Mouse (Mus musculus): ENCODE measurements around the gene Nrk.

Nrk gene

GRCm38 (mm10) chrX:138914041-138914776 lies at the start of gene Nrk:
Gene Nrk (plus strand): TSS chrX:138914430.
- DNase-seq (ENCODE audit: low spot score), result peak; percentile 32

GRCm38 (mm10) chrX:138913366-138913765 lies 864 bp upstream of the Nrk start:
- DNase-seq (ENCODE audit: low spot score), result no peak

- DNase-seq (ENCODE audit: low spot score), result no peak
These were observed 516 bp downstream of the Nrk start for GRCm38 (mm10) chrX:138914777-138915114.

DNA sequence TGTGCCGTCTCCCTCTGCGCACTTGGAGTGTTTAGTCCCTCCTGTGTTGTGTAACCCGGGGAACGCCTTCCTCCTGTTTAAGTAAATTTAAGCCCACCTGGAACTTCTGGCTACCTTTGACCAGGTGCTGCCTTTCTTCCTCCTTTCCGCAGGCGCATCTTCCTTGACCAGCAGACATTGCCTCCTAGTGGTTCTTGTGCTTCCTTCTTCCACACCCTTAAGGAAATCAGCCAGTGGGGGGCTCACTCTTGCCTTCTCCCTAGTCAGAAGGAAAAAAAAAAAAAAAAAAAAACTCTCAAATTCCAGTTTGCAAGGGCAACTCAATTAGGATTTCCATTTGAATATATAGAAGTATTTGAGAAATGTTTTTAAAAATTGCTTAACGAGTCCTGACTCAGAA lies 4.8 kb downstream of the Nrk start:
- DNase-seq (ENCODE audit: low spot score), result no peak

DNA sequence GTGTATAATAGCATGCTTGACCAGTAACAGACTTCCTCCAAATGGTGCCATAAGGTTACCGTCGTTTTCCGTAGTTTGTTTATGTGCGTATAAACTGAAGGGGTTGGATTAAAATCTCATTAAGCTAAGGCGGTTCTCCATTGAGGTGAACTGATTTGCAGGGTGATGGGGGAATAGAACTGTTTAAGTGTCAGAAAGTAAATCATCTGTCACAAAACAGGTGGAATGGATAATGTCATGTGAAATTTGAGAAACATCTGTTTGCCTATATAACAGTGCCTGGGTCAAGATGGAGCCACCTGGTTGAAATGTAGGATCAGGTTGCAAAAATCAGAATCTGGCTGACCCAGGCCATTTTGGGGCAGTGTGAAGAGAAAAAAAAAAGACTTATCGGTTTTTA lies 29.7 kb downstream of the Nrk start:
- no peak for DNase-seq (ENCODE audit: low spot score)

DNA sequence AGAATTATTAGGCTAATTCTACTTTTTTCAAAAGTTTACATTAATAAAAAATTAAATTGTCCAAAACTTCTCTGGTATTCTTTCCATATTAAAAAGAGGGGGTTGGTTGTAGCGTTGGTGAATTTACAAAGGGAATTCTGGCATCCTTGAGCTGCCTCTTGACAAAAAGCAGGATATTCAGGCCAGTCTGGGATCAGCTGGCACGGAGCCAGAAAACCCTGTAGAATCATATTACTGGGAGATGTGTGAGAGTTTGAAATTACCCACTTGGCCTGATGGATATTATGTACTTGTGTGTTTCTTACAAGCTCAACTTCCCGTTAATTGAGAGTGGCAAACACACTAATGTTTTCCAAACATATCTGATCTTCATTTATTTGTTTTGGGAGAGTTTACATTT lies 46.5 kb downstream of the Nrk start:
- DNase-seq (ENCODE audit: low spot score), result no peak

- DNase-seq (ENCODE audit: low spot score), result no peak
These were observed 64.3 kb downstream of the Nrk start for GRCm38 (mm10) chrX:138978501-138978900.

GRCm38 (mm10) chrX:138979249-138979648 lies 65.0 kb downstream of the Nrk start:
- no peak for DNase-seq (ENCODE audit: low spot score)

GRCm38 (mm10) chrX:139014524-139014923 lies 100.3 kb downstream of the Nrk start:
- no peak for DNase-seq (ENCODE audit: low spot score)

DNA sequence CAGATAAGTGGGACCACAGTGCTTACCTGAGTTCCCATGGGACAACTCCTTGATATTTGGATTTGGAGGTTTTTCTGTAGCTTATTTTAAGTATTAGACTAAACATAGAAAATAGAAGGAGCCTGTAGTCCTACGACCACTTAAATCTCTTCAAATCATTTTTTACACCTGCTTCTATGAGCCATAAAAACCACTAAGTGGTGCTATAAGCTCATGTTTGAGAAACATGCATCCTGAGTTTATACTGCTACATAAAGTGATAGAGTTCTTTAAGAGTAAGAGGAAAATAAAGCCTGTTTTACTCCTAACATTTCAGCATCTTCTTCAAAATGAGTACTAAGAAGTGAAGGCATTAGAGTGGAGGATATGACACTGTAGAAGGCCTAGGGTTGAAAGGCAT lies 102.3 kb downstream of the Nrk start:
- DNase-seq (ENCODE audit: low spot score), result no peak

GRCm38 (mm10) chrX:139026532-139027097 lies 112.4 kb downstream of the Nrk start:
- DNase-seq (ENCODE audit: low spot score), result no peak

GRCm38 (mm10) chrX:139027296-139027695 lies 113.1 kb downstream of the Nrk start:
- no peak for DNase-seq (ENCODE audit: low spot score)

GRCm38 (mm10) chrX:139027909-139028308 lies 113.7 kb downstream of the Nrk start:
- no peak for DNase-seq (ENCODE audit: low spot score)

DNA sequence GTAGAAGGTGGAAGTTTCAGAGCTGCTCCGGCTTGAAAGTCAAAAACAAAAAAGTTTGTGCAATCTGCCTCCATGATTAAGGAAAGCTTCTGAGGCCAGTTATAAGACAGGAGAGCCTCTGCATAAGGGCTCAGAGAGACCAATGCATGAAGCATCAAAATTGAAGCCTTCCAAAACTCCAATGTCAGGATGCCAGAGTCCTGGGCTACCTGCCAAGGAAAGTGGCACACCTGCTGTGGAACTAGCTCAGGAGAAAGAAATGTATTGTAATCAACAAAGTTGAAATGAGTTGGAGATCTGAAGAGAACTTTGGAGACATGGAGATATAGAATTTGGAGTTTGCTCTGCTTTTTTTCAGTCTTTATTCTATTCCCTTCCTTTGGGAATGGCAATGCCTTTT lies 123.4 kb downstream of the Nrk start:
- DNase-seq (ENCODE audit: low spot score), result no peak

DNA sequence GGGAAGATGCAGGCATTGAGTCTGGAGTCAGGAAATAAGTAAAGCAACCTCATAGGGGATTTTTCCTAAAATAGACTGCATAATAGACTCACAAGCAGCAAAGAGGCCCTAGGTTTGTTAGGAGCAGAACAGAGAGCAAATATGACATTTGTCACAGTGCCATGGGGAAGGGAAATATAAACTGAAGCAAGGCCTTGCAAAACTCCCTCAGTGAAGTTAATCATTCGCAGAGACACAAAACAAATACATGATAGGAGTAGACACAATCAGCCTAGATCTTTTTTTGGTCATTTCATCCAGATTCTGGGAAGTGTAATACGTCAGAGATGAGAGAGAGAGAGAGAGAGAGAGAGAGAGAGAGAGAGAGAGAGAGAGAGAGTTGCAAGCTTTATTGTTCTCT lies 125.1 kb downstream of the Nrk start:
- DNase-seq (ENCODE audit: low spot score), result no peak

DNA sequence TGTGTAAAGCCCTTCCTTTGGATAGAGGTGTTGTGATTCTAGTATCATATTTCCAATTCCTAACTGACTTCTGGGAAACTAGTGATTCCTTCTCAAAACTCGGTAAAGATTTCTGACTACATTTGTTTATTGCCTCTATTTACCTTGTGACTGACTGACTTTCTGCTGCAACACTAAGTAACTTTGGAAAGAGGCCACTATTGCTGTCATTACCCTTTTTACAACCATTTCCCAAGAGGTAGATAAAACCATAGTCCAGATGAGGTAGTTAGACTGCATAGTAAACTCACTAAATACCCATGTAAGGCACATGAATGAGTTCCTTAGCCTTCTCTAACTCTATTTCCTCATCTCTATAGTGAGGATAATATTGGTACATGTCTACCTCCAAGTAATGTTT lies 126.9 kb downstream of the Nrk start:
- no peak for DNase-seq (ENCODE audit: low spot score)

DNA sequence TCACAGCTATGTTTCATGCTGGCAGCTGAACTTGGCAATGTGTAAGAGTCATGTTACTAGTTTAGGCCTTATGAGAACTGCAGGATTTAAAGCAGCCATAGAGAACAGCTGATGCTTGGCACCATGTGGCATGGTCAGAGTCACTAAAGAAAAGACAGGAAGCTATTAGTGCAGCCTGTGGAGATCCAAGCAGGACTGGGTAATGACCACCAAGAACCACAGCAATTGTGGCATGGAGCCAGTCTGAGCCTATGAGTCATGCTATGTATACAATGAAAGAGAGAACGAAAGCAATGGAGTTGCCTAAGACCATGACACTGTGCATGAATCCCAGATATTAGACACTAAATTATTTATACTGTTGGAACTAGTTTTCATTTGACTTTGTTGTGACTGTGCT lies 137.7 kb downstream of the Nrk start:
- no peak for DNase-seq (ENCODE audit: low spot score)

- DNase-seq (ENCODE audit: low spot score), result no peak
These were observed 138.9 kb downstream of the Nrk start for GRCm38 (mm10) chrX:139053149-139053548.

Measured in ovary, postnatal 36 days (tissue).